Mouse (Mus musculus): Measurements from ENCODE around the gene Elovl3. TPM values are rescaled to one million over a fixed set of nuclear protein-coding genes. Genes with fewer than 3 reads are reported as not detected.
A peak's percentile ranks its signal among the peaks of the same experiment; 100 is the strongest.
"Not testable (repeated sequence)": the region's sequence is repeated elsewhere in the genome, so short reads cannot be mapped to it uniquely, and the experiment has no call there.

Gene Elovl3
- polyA plus RNA-seq, 1 experiment from 2014 or later: not detected

GRCm38 (mm10) chr19:46114617-46115016, 17.1 kb upstream of the Elovl3 start:
- no peak overlapping the region for H3K4me3 ChIP-seq
- no peaks in the 10 kb centered on the region for H3K27me3 ChIP-seq (ENCODE audit: low read depth, poor library complexity, severe bottlenecking)
- no peaks in the 10 kb centered on the region for H3K36me3 ChIP-seq
- no peak overlapping the region for H3K27ac ChIP-seq (replicated peaks)
- DNase-seq (ENCODE audit: low spot score): no peak
- H3K4me1 ChIP-seq: no peaks in the 10 kb centered on the region
- WGBS: 65% methylated on average over 4 of the region's 4 CpGs
- H3K9me3 ChIP-seq (replicated peaks): no peaks in the 10 kb centered on the region

GRCm38 (mm10) chr19:46119458-46119857, 12.2 kb upstream of the Elovl3 start:
- Histone ChIP-seq H3K4me3 (no peak overlapping the region), H3K4me1 (no peaks in the 10 kb centered on the region), H3K27me3 (ENCODE audit: low read depth, poor library complexity, severe bottlenecking) (no peaks in the 10 kb centered on the region), H3K36me3 (no peaks in the 10 kb centered on the region), H3K9me3 (replicated peaks) (no peaks in the 10 kb centered on the region), H3K27ac (replicated peaks) (no peak overlapping the region)
- no peak for DNase-seq (ENCODE audit: low spot score)
- 90% methylated on average over 3 of the region's 3 CpGs for WGBS

GRCm38 (mm10) chr19:46120872-46121271, 10.8 kb upstream of the Elovl3 start:
- DNase-seq (ENCODE audit: low spot score): no peak
- Histone ChIP-seq H3K27me3 (ENCODE audit: low read depth, poor library complexity, severe bottlenecking) (no peaks in the 10 kb centered on the region), H3K4me1 (no peaks in the 10 kb centered on the region), H3K36me3 (no peaks in the 10 kb centered on the region), H3K9me3 (replicated peaks) (no peaks in the 10 kb centered on the region), H3K27ac (replicated peaks) (no peak overlapping the region), H3K4me3 (no peak overlapping the region)
- 81% methylated on average over 6 of the region's 6 CpGs for whole genome bisulfite sequencing

- no peak for DNase-seq (ENCODE audit: low spot score)
- Histone ChIP-seq H3K36me3 (no peaks in the 10 kb centered on the region), H3K27me3 (ENCODE audit: low read depth, poor library complexity, severe bottlenecking) (peaks cover 5% of the 10 kb centered on the region; the same call in 1 of the 2 replicates), H3K9me3 (replicated peaks) (no peaks in the 10 kb centered on the region), H3K27ac (replicated peaks) (no peak overlapping the region), H3K4me1 (no peaks in the 10 kb centered on the region), H3K4me3 (no peak overlapping the region)
- 86% methylated on average over 3 of the region's 3 CpGs for WGBS
Observed at GRCm38 (mm10) chr19:46123876-46124275, 7.8 kb upstream of the Elovl3 start.

GRCm38 (mm10) chr19:46124651-46125050, 7.0 kb upstream of the Elovl3 start:
- Histone ChIP-seq H3K27ac (replicated peaks) (no peak overlapping the region), H3K4me3 (no peak overlapping the region), H3K36me3 (no peaks in the 10 kb centered on the region), H3K9me3 (replicated peaks) (no peaks in the 10 kb centered on the region), H3K4me1 (no peaks in the 10 kb centered on the region), H3K27me3 (ENCODE audit: low read depth, poor library complexity, severe bottlenecking) (peaks cover 5% of the 10 kb centered on the region; the same call in 1 of the 2 replicates)
- no peak for DNase-seq (ENCODE audit: low spot score)

GRCm38 (mm10) chr19:46126301-46126700, 5.4 kb upstream of the Elovl3 start:
- H3K27ac ChIP-seq (replicated peaks): no peak overlapping the region
- H3K36me3 ChIP-seq: no peaks in the 10 kb centered on the region
- no peaks in the 10 kb centered on the region for H3K9me3 ChIP-seq (replicated peaks)
- H3K27me3 ChIP-seq (ENCODE audit: low read depth, poor library complexity, severe bottlenecking): peaks cover 18% of the 10 kb centered on the region
- peaks cover under 1% of the 10 kb centered on the region for H3K4me1 ChIP-seq
- no peak overlapping the region for H3K4me3 ChIP-seq
- DNase-seq (ENCODE audit: low spot score): no peak
- 69% methylated on average over 4 of the region's 4 CpGs for WGBS

- H3K27ac ChIP-seq (replicated peaks); DNase-seq (ENCODE audit: low spot score); H3K36me3 ChIP-seq; H3K9me3 ChIP-seq (replicated peaks); H3K4me3 ChIP-seq: not testable (repeated sequence)
- 81% methylated on average over 6 of the region's 6 CpGs for WGBS
- peaks cover 13% of the 10 kb centered on the region for H3K4me1 ChIP-seq
- H3K27me3 ChIP-seq (ENCODE audit: low read depth, poor library complexity, severe bottlenecking): peaks cover 53% of the 10 kb centered on the region
Observed at GRCm38 (mm10) chr19:46129737-46130136, 2.0 kb upstream of the Elovl3 start.

GRCm38 (mm10) chr19:46131283-46131682, 414 bp upstream of the Elovl3 start:
- no peaks in the 10 kb centered on the region for H3K36me3 ChIP-seq
- H3K9me3 ChIP-seq (replicated peaks): no peaks in the 10 kb centered on the region
- H3K27ac ChIP-seq (replicated peaks): no peak overlapping the region
- peaks cover 67% of the 10 kb centered on the region for H3K27me3 ChIP-seq (ENCODE audit: low read depth, poor library complexity, severe bottlenecking)
- peak overlapping the region; percentile 42 for H3K4me3 ChIP-seq
- WGBS: 11% methylated on average over 6 of the region's 8 CpGs
- peaks cover 25% of the 10 kb centered on the region for H3K4me1 ChIP-seq
- no peak for DNase-seq (ENCODE audit: low spot score)

GRCm38 (mm10) chr19:46132577-46132976, 880 bp downstream of the Elovl3 start:
- Histone ChIP-seq H3K36me3 (no peaks in the 10 kb centered on the region), H3K9me3 (replicated peaks) (no peaks in the 10 kb centered on the region), H3K27ac (replicated peaks) (no peak overlapping the region), H3K4me3 (no peak overlapping the region), H3K4me1 (peaks cover 36% of the 10 kb centered on the region), H3K27me3 (ENCODE audit: low read depth, poor library complexity, severe bottlenecking) (peaks cover 76% of the 10 kb centered on the region)
- DNase-seq (ENCODE audit: low spot score): no peak
- WGBS: 50% methylated on average over 6 of the region's 6 CpGs

GRCm38 (mm10) chr19:46135297-46135696, 3.6 kb downstream of the Elovl3 start:
- Histone ChIP-seq H3K27me3 (ENCODE audit: low read depth, poor library complexity, severe bottlenecking) (peaks cover 100% of the 10 kb centered on the region), H3K9me3 (replicated peaks) (no peaks in the 10 kb centered on the region), H3K27ac (replicated peaks) (no peak overlapping the region), H3K4me1 (peaks cover 39% of the 10 kb centered on the region), H3K4me3 (peak overlapping the region; percentile 74), H3K36me3 (no peaks in the 10 kb centered on the region)
- WGBS: under 1% methylated on average over 12 of the region's 12 CpGs
- peak; percentile 89 for DNase-seq (ENCODE audit: low spot score)

GRCm38 (mm10) chr19:46135789-46136638, 4.3 kb downstream of the Elovl3 start:
- Histone ChIP-seq H3K36me3 (no peaks in the 10 kb centered on the region), H3K4me1 (peaks cover 46% of the 10 kb centered on the region), H3K9me3 (replicated peaks) (no peaks in the 10 kb centered on the region), H3K27me3 (ENCODE audit: low read depth, poor library complexity, severe bottlenecking) (peaks cover 100% of the 10 kb centered on the region), H3K27ac (replicated peaks) (peak overlapping the region; percentile 64), H3K4me3 (peak overlapping the region; percentile 74)
- peak; percentile 75 for DNase-seq (ENCODE audit: low spot score)
- WGBS: under 1% methylated on average over 79 of the region's 79 CpGs

- Histone ChIP-seq H3K27ac (replicated peaks) (peak overlapping the region; percentile 64; the same call in 1 of the 2 replicates), H3K36me3 (no peaks in the 10 kb centered on the region)
- WGBS: 3% methylated on average over 49 of the region's 49 CpGs
Observed at GRCm38 (mm10) chr19:46136639-46137580, 5.2 kb downstream of the Elovl3 start.

More at GRCm38 (mm10) chr19:46136639-46137580, 5.2 kb downstream of the Elovl3 start:
- peak; percentile 79 for DNase-seq (ENCODE audit: low spot score)
- Histone ChIP-seq H3K4me3 (peak overlapping the region; percentile 74), H3K4me1 (peaks cover 47% of the 10 kb centered on the region), H3K27me3 (ENCODE audit: low read depth, poor library complexity, severe bottlenecking) (peaks cover 100% of the 10 kb centered on the region), H3K9me3 (replicated peaks) (no peaks in the 10 kb centered on the region)

Data from midbrain, embryonic 10.5 days (tissue).